Mouse (Mus musculus) forebrain, postnatal 0 days (tissue): Measurements from ENCODE around the gene Sh2b1. TPM values are rescaled to one million over a fixed set of nuclear protein-coding genes. Genes with fewer than 3 reads are reported as not detected.

Experiments used
- ATAC-seq: fragments of 200-750 bp; cut with Nextera tagmentation; 2 replicates; pipeline ENCODE4 v1.8.0; 2017; ENCODE audit warnings: mild to moderate bottlenecking, moderate library complexity
- DNase-seq: peaks from one replicate; pipeline ENCODE4 v3.0.0-alpha.2; 2015
- H3K27ac ChIP-seq: fragments of 300-500 bp; sonication (generic); 2 replicates; pipeline ENCODE4 v1.5.1; 2014; ENCODE audit warnings: low read depth, mild to moderate bottlenecking, antibody characterized with exemption, low read length, moderate library complexity, mixed read lengths
- H3K27me3 ChIP-seq: fragments of 300-500 bp; sonication (generic); 2 replicates; pipeline ENCODE4 v1.6.1; 2014; ENCODE audit warnings: mild to moderate bottlenecking, low read length, mixed read lengths; ENCODE audit not compliant: insufficient read depth
- H3K36me3 ChIP-seq: fragments of 300-500 bp; sonication (generic); 2 replicates; pipeline ENCODE4 v1.6.1; 2014; ENCODE audit warnings: mild to moderate bottlenecking, moderate library complexity; ENCODE audit not compliant: insufficient read depth
- H3K4me1 ChIP-seq: fragments of 300-500 bp; sonication (generic); 2 replicates; pipeline ENCODE4 v1.6.1; 2014; ENCODE audit warnings: antibody characterized with exemption; ENCODE audit not compliant: insufficient read depth
- H3K4me2 ChIP-seq: fragments of 300-500 bp; sonication (generic); 2 replicates; pipeline ENCODE4 v1.6.1; 2014; ENCODE audit warnings: low read depth, mild to moderate bottlenecking, moderate library complexity
- H3K4me3 ChIP-seq: fragments of 300-500 bp; sonication (generic); 2 replicates; pipeline ENCODE4 v1.5.1; 2014; ENCODE audit warnings: low read depth, low read length, mixed read lengths
- H3K9ac ChIP-seq: fragments of 300-500 bp; sonication (generic); 2 replicates; pipeline ENCODE4 v1.6.1; 2014; ENCODE audit warnings: mild to moderate bottlenecking
- H3K9me3 ChIP-seq: fragments of 300-500 bp; sonication (generic); 2 replicates; pipeline ENCODE4 v1.6.1; 2016; ENCODE audit warnings: low read length
- CTCF ChIP-seq: sonication (generic); IDR thresholded peaks from 2 replicates; pipeline ENCODE4 v1.5.1; 2016; ENCODE audit warnings: antibody characterized with exemption, control low read depth, low read depth
- WGBS: fragments of 180-500 bp; shearing (Covaris S2); extraction: QIAGEN DNeasy Blood & Tissue Kit; methylation state at CpG from one replicate; pipeline ENCODE4 v1.1.7; 2014; 5-methylcytosine and 5-hydroxymethylcytosine counted together
- polyA plus RNA-seq: library from polyadenylated mRNA; unstranded; fragments of >200 nt; fragmentation: Nextera tagmentation; extraction: Ambion mirVana; gene quantifications from 2 replicates; pipeline ENCODE4 v1.2.1, GENCODE M21; 2015
- total RNA-seq: library from RNA; depleted of rRNA; stranded (reverse); fragments of >200 nt; gene quantifications from 2 replicates; pipeline ENCODE4 v1.2.3, GENCODE M21; 2014

Gene Sh2b1
- total and polyA plus RNA-seq, 2 experiments from 2014 or later = 35.4 to 70.4 TPM

DNA sequence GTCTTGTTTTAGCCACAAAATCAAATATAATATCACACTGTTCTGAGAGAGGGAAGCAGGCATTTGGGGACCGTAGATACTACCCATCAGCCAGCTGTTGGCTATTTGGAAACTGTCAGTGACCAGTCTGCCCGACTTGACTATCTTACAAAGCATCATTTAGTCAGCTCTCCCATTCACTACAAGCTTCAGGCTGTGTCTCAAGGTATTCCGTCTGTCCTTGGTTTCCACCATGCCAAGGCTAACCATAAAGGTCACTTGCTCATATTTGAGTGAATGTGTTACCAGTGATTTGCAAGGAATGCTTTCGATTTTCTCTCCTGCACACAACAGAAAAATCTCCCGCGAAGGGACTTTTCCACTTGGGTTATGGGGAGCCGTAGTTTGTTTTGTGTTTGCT is 40.5 kb downstream of the Sh2b1 start:
- Histone ChIP-seq H3K9ac (no peak overlapping the region), H3K4me2 (no peak overlapping the region), H3K4me3 (no peak overlapping the region), H3K27ac (no peak overlapping the region), H3K9me3 (no peaks in the 10 kb centered on the region), H3K36me3 (peaks cover 13% of the 10 kb centered on the region), H3K4me1 (peaks cover 1% of the 10 kb centered on the region; the same call in 1 of the 2 replicates), H3K27me3 (no peaks in the 10 kb centered on the region)
- ATAC-seq (no peak), DNase-seq (no peak)
- 91% methylated on average over 7 of the region's 7 CpGs for WGBS
- no peak for TF ChIP-seq CTCF

DNA sequence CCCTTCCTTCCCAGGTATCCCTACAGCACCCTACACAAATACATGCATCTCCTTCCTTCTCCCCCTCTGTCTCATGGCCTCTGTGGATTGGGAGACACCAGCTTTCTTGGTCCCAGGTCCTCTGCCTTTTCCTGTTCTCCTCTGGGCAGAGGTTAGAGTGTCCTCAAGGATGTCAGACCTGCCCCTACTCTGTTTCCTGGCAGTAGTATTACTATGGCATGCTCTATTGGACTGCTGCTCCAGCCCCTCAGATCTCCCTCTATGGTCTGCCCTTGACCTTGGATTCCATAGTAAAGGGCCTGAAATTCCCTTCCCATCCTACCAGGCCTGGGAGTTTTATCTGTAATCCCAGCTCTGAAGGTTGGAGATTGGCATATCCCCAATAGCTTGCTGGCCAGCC is 45.1 kb downstream of the Sh2b1 start:
- H3K9ac ChIP-seq = no peak overlapping the region
- H3K4me3 ChIP-seq = no peak overlapping the region
- H3K9me3 ChIP-seq = no peaks in the 10 kb centered on the region
- TF ChIP-seq CTCF = no peak
- no peak for ATAC-seq
- H3K4me1 ChIP-seq = peaks cover 12% of the 10 kb centered on the region
- peaks cover 6% of the 10 kb centered on the region; the same call in 1 of the 2 replicates for H3K36me3 ChIP-seq
- H3K27ac ChIP-seq = no peak overlapping the region
- H3K27me3 ChIP-seq = no peaks in the 10 kb centered on the region
- no peak for DNase-seq
- H3K4me2 ChIP-seq = no peak overlapping the region

DNA sequence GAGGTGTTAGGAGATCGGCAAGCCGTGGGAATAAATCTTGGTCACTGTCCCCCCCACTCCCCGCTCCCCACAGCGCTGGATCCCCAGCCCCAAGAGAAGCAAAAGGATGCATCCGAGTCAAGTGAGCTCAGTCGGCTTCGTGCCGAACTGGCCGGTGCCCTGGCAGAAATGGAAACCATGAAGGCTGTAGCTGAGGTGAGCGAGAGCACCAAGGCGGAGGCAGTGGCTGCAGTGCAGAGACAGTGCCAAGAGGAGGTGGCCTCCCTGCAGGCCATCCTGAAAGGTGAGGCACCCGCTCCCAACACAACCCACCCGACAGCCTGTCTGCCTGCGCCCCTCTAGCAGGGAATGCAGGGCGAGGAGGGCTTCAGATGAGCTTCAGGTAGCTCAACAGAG is 45.7 kb downstream of the Sh2b1 start:
- H3K27ac ChIP-seq = no peak overlapping the region
- H3K9me3 ChIP-seq = no peaks in the 10 kb centered on the region
- H3K4me1 ChIP-seq = peaks cover 12% of the 10 kb centered on the region
- peak overlapping the region; percentile 88 for H3K9ac ChIP-seq
- no peak for TF ChIP-seq CTCF
- H3K36me3 ChIP-seq = peaks cover 3% of the 10 kb centered on the region; the same call in 1 of the 2 replicates
- DNase-seq (no peak), ATAC-seq (no peak)
- WGBS = 29% methylated on average over 15 of the region's 15 CpGs
- H3K27me3 ChIP-seq = no peaks in the 10 kb centered on the region
- peak overlapping the region; percentile 66 for H3K4me3 ChIP-seq
- peak overlapping the region; percentile 90 for H3K4me2 ChIP-seq

DNA sequence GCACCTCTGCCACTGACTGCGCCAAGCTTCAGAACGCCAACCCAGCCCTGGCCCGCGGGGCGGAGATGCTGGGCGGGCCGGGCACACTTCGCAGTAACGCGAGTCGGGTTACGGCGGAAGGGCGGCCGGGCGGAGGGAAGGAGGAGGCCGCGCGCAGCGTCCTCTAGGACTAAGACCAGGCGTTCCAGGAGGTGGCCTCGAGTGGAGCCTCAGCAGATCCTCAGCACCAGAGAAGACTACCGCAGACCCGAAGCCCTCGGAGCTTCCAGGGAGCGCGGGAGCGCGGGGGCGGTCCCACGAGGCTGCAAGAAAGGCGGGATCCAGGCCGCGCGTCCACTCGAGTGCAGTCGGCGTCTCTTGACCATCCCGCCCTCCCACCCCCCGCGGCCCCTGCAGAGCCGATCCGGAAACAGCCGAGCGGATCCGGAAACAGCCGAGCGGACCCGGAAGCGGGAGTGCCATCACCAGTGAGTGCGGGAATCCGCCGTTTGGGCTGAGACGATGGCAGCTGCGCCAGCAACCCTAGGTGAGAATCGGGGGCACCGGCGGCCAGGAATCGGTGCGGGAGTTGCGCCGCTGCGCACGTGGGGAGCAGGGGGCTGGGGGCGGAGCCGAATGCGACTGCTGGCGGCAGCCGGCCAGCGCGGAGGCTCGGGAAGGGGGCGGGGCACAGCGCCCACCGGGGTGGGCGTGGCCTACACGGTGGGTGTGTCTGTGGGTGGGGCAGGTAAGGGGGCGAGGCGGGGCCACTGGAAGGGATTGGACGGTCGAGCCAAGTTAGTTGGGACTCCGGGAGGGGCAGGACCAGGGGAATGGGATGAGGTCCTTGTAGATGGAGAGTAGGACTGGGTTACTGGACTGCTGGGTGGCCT is 46.4 kb downstream of the Sh2b1 start, which contains the start of gene Rabep2:
Gene Rabep2, plus strand, starts transcription at position 129 of the 872 bp plus-strand sequence.
- ATAC-seq (peak; percentile 94), DNase-seq (peak; percentile 93)
- Histone ChIP-seq H3K36me3 (no peaks in the 10 kb centered on the region; the same call in 1 of the 2 replicates), H3K9ac (peak within 1 kb of the TSS; percentile 88), H3K4me3 (peak within 1 kb of the TSS; percentile 66), H3K27me3 (no peaks in the 10 kb centered on the region), H3K4me1 (peaks cover 12% of the 10 kb centered on the region), H3K27ac (peak within 1 kb of the TSS; percentile 88), H3K4me2 (peak within 1 kb of the TSS; percentile 90), H3K9me3 (no peaks in the 10 kb centered on the region)
- TF ChIP-seq CTCF = no peak
- WGBS = 2% methylated on average over 78 of the region's 82 CpGs

DNA sequence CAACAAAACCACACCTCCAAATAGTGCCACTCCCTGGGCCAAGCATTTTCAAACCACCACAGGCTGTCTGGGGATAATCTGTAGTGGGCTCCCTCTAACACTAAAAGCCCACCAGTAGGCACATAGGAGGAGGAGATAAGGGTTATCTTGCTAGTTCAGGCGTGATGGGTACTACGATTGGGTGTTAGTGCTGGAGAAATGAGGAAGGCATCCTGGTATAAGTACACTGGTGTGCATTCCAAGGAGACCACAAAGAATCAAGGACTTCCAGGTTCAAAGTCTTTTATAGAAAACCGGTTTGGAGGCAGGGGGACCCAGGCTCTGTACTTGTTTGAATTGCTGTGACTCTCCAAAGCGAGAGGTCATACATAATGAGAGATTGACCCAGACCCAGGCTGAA is 47.1 kb downstream of the Sh2b1 start:
- 14% methylated on average over 4 of the region's 4 CpGs for WGBS
- ATAC-seq = no peak

DNA sequence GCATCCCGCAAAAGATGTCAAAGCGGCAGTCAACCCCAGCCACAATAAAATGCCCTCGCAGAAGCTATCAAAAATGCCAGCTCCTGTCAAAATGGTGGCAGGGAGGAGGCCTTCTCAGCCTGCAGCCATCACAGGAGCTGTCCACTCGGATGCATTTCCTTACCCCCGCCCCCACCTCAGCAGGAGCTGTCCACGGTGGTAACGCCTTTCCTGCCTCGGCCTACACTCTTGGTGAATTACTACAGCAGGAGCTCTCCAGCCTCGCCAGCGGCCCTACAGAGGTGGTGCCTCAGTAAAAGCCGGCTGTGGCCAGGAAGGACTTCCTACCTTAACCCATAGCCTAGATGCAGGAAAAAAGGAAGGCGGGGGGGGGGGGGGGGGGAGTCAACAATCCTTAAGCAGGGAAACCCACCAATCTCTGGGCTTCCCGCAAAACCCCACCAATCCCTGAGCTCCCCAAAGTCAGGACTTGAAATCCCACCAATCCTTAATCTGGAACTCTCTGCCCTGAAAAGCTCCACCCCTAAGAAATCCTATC is 47.8 kb downstream of the Sh2b1 start:
- Histone ChIP-seq H3K4me1 (peaks cover 12% of the 10 kb centered on the region), H3K4me3 (no peak overlapping the region), H3K36me3 (no peaks in the 10 kb centered on the region; the same call in 1 of the 2 replicates), H3K9ac (no peak overlapping the region), H3K27me3 (no peaks in the 10 kb centered on the region), H3K4me2 (no peak overlapping the region), H3K27ac (no peak overlapping the region), H3K9me3 (no peaks in the 10 kb centered on the region)
- ATAC-seq (no peak), DNase-seq (no peak)
- 66% methylated on average over 13 of the region's 13 CpGs for WGBS
- no peak for TF ChIP-seq CTCF

More for the DNA sequence above, 47.1 kb downstream of the Sh2b1 start:
- peaks cover 12% of the 10 kb centered on the region for H3K4me1 ChIP-seq
- DNase-seq = no peak
- no peaks in the 10 kb centered on the region; the same call in 1 of the 2 replicates for H3K36me3 ChIP-seq
- peak overlapping the region; percentile 90 for H3K4me2 ChIP-seq
- H3K27me3 ChIP-seq = no peaks in the 10 kb centered on the region
- H3K9me3 ChIP-seq = no peaks in the 10 kb centered on the region
- H3K9ac ChIP-seq = peak overlapping the region; percentile 88
- TF ChIP-seq CTCF = no peak
- peak overlapping the region; percentile 88 for H3K27ac ChIP-seq
- peak overlapping the region; percentile 66 for H3K4me3 ChIP-seq

DNA sequence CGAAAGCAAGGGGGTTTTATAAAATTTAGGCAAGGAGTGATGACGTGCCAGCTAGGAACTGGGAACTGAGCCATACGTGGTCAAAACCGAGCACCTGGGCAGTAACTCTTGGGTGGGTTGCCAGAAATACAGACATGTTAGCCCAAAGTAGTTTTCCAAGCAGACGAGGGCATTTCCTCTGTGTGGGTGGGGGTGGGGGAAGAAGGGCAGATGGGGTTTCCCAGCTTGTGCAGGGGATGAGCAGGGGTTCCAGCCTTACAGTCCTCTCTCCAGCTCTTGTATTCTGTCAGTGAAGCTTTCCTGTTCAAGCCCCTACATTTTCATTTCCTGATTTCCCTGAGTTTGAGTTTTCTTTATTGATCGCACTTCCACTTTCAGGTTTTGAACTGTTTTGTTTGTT is 51.1 kb downstream of the Sh2b1 start:
- no peak for DNase-seq

More for the DNA sequence above, 51.1 kb downstream of the Sh2b1 start:
- H3K27ac ChIP-seq = no peak overlapping the region
- no peak overlapping the region for H3K9ac ChIP-seq
- TF ChIP-seq CTCF = no peak
- H3K27me3 ChIP-seq = no peaks in the 10 kb centered on the region
- H3K4me1 ChIP-seq = 0 out of 2 replicates have a peak, but pooled peaks cover 7% of the 10 kb centered on the region
- no peaks in the 10 kb centered on the region for H3K36me3 ChIP-seq
- no peaks in the 10 kb centered on the region for H3K9me3 ChIP-seq
- H3K4me2 ChIP-seq = no peak overlapping the region
- H3K4me3 ChIP-seq = no peak overlapping the region
- WGBS = 88% methylated on average over 6 of the region's 6 CpGs
- no peak for ATAC-seq
